Mouse (Mus musculus): Measurements from ENCODE around the gene Csrnp3. TPM values are rescaled to one million over a fixed set of nuclear protein-coding genes. Genes with fewer than 3 reads are reported as not detected.

The Csrnp3 gene
- polyA plus RNA-seq, 1 experiment = not detected

DNA sequence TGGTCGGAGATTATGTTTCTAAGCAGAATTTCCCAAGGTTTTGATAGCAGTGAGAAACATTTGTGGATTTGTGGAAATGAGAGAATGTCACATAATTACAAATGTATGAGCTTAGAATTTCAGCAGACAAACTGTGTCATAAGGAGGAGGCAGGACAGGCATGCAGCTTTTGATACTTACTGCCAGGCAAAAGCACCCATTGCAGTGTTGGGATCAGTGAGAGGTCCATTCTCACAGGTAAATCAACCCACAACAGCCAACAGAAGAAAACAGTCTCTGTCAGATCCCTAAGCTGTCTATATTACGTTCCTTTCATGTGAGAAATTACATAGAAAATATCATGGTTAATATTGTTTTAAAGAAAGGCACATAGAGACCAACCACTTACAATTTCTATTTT lies 19.3 kb upstream of the Csrnp3 start:
- no peaks in the 10 kb centered on the region for H3K79me3 ChIP-seq (ENCODE audit: low read depth)
- H3K36me3 ChIP-seq (ENCODE audit: control insufficient read depth, insufficient read depth) = no peaks in the 10 kb centered on the region
- no peak overlapping the region for H3K4me3 ChIP-seq (ENCODE audit: insufficient read depth, poor library complexity, severe bottlenecking)
- no peak overlapping the region for H3ac ChIP-seq (ENCODE audit: control insufficient read depth, insufficient read length, low read depth)
- no peaks in the 10 kb centered on the region for H3K27me3 ChIP-seq (ENCODE audit: control insufficient read depth, insufficient read depth, insufficient read length)
- H3K79me2 ChIP-seq (ENCODE audit: control insufficient read depth, insufficient read depth) = no peaks in the 10 kb centered on the region
- TF ChIP-seq USF1 (IDR thresholded peaks at IDR 0.05; ENCODE audit: low read depth) = no peak
- TF ChIP-seq CEBPB (IDR thresholded peaks at IDR 0.05; ENCODE audit: low read depth) = no peak
- no peak for TF ChIP-seq FOSL1 (IDR thresholded peaks at IDR 0.05; ENCODE audit: insufficient read depth, low read length, poor library complexity, severe bottlenecking)
- no peak for TF ChIP-seq MYOG (IDR thresholded peaks at IDR 0.05; ENCODE audit: control insufficient read depth, extremely low read depth, insufficient read length)
- no peak for TF ChIP-seq MYOD1 (IDR thresholded peaks at IDR 0.05; ENCODE audit: control insufficient read depth, insufficient read length, low read depth)
- no peak for TF ChIP-seq CTCF (IDR thresholded peaks at IDR 0.05; ENCODE audit: control insufficient read depth, insufficient read depth, insufficient read length)
- TF ChIP-seq MAX (IDR thresholded peaks at IDR 0.05) = no peak

DNA sequence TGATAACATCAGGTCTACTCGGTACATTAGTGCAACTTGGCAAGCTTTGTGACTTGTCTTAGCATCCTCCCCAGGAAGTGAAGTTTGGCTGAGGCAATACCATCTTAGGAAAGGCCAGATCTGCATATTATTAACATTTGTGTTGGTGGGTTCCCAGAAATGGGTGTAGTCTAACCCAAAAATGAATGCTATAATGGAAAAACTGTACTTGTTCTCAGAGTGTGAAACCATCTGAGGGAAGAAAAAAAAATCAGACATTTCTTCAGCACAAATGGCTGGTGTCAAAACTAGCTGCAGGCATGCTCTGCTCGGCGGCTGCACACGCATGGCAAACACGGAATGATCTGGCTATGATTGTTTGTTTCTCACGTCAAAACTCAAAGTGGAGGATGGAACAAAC lies 18.8 kb upstream of the Csrnp3 start:
- TF ChIP-seq USF1 (IDR thresholded peaks at IDR 0.05; ENCODE audit: low read depth) (no peak), CTCF (IDR thresholded peaks at IDR 0.05; ENCODE audit: control insufficient read depth, insufficient read depth, insufficient read length) (no peak)
- H3K36me3 ChIP-seq (ENCODE audit: control insufficient read depth, insufficient read depth) = no peaks in the 10 kb centered on the region

DNA sequence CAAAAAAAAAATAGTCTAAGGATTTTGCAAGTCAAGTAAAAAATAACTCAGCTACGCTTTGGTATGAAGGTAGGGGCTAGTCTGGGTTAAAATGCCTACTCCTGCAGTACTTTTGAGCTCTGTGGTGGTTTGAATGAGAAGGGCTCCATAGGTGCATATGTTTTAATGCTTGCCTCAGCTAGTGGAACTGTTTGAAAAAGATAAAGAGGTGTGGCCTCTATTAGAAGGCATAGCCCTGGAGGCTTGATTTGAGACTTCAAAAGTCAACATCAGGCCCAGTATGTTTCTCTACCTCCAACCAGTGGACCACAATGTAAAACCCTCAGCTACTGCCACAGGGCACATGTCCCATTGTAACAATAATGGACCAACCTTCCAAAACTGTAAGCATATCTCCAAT lies 16.9 kb upstream of the Csrnp3 start:
- no peak for TF ChIP-seq MYOG (IDR thresholded peaks at IDR 0.05; ENCODE audit: control insufficient read depth, extremely low read depth, insufficient read length)
- TF ChIP-seq USF1 (IDR thresholded peaks at IDR 0.05; ENCODE audit: low read depth) = no peak
- TF ChIP-seq MYOD1 (IDR thresholded peaks at IDR 0.05; ENCODE audit: control insufficient read depth, insufficient read length, low read depth) = no peak
- no peak for TF ChIP-seq CTCF (IDR thresholded peaks at IDR 0.05; ENCODE audit: control insufficient read depth, insufficient read depth, insufficient read length)
- TF ChIP-seq CEBPB (IDR thresholded peaks at IDR 0.05; ENCODE audit: low read depth) = no peak
- no peak for TF ChIP-seq MAX (IDR thresholded peaks at IDR 0.05)
- TF ChIP-seq FOSL1 (IDR thresholded peaks at IDR 0.05; ENCODE audit: insufficient read depth, low read length, poor library complexity, severe bottlenecking) = no peak
- Histone ChIP-seq H3ac (ENCODE audit: control insufficient read depth, insufficient read length, low read depth) (no peak overlapping the region), H3K4me3 (ENCODE audit: insufficient read depth, poor library complexity, severe bottlenecking) (no peak overlapping the region), H3K79me3 (ENCODE audit: low read depth) (no peaks in the 10 kb centered on the region), H3K36me3 (ENCODE audit: control insufficient read depth, insufficient read depth) (no peaks in the 10 kb centered on the region), H3K27me3 (ENCODE audit: control insufficient read depth, insufficient read depth, insufficient read length) (no peaks in the 10 kb centered on the region), H3K79me2 (ENCODE audit: control insufficient read depth, insufficient read depth) (no peaks in the 10 kb centered on the region)

More for the DNA sequence above, 18.8 kb upstream of the Csrnp3 start:
- Histone ChIP-seq H3K27me3 (ENCODE audit: control insufficient read depth, insufficient read depth, insufficient read length) (no peaks in the 10 kb centered on the region), H3K4me3 (ENCODE audit: insufficient read depth, poor library complexity, severe bottlenecking) (no peak overlapping the region), H3K79me3 (ENCODE audit: low read depth) (no peaks in the 10 kb centered on the region), H3K79me2 (ENCODE audit: control insufficient read depth, insufficient read depth) (no peaks in the 10 kb centered on the region), H3ac (ENCODE audit: control insufficient read depth, insufficient read length, low read depth) (no peak overlapping the region)

DNA sequence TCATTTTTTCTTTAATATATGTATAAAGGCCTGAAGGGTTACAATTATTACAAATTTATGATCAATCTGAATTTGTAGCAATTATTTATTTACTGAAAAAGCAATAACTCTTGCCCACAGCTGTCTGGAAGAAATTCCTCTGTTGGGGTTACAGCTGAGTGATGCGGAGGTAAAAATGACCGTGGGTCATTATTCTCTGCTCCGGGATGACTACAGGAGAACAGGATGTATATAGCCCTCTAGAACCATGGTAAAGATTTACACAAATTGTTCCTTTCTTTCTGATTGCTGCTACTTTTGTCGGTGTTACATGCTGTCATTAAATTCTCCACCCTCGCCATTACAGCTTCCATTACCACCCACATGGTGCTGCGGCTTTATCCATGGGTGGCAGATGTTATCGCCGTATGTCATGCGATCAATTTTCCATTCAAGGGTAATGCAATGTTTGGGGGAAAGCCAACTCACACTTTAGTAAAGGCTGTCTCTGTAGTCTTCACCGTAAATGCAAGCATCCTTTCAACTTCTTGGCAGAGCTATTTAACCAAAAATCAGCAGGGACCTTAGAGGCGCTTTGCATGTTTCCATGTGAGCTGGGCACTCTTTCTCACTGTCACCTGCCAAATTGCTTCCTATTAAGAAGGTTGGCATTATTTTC lies 12.7 kb upstream of the Csrnp3 start:
- no peak for TF ChIP-seq CEBPB (IDR thresholded peaks at IDR 0.05; ENCODE audit: low read depth)
- no peak for TF ChIP-seq FOSL1 (IDR thresholded peaks at IDR 0.05; ENCODE audit: insufficient read depth, low read length, poor library complexity, severe bottlenecking)
- TF ChIP-seq CTCF (IDR thresholded peaks at IDR 0.05; ENCODE audit: control insufficient read depth, insufficient read depth, insufficient read length) = no peak
- no peak for TF ChIP-seq MYOG (IDR thresholded peaks at IDR 0.05; ENCODE audit: control insufficient read depth, extremely low read depth, insufficient read length)
- TF ChIP-seq USF1 (IDR thresholded peaks at IDR 0.05; ENCODE audit: low read depth) = no peak
- TF ChIP-seq MAX (IDR thresholded peaks at IDR 0.05) = no peak
- no peak for TF ChIP-seq MYOD1 (IDR thresholded peaks at IDR 0.05; ENCODE audit: control insufficient read depth, insufficient read length, low read depth)
- H3K36me3 ChIP-seq (ENCODE audit: control insufficient read depth, insufficient read depth) = no peaks in the 10 kb centered on the region
- H3K79me2 ChIP-seq (ENCODE audit: control insufficient read depth, insufficient read depth) = no peaks in the 10 kb centered on the region
- no peak overlapping the region for H3ac ChIP-seq (ENCODE audit: control insufficient read depth, insufficient read length, low read depth)
- no peak overlapping the region for H3K4me3 ChIP-seq (ENCODE audit: insufficient read depth, poor library complexity, severe bottlenecking)
- no peaks in the 10 kb centered on the region for H3K79me3 ChIP-seq (ENCODE audit: low read depth)
- no peaks in the 10 kb centered on the region for H3K27me3 ChIP-seq (ENCODE audit: control insufficient read depth, insufficient read depth, insufficient read length)

DNA sequence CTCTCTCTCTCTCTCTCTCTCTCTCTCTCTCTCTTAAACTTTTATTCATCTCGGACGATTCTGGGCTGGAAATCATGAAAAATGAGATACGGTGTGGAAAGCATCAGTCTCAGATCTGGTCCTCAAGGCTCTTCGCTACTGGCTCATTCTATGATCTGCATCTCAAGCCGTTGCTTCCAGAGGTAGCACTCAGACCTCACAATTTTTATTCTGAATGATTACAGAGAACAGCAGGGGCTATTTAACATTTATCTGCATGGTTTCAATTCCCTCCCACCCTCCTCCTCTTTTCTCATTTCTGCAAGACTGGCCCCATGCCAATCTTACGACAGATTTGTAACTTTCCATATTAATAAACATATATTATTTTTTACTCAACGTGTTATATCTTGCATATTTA lies 12.1 kb upstream of the Csrnp3 start:
- H3K4me3 ChIP-seq (ENCODE audit: insufficient read depth, poor library complexity, severe bottlenecking) = no peak overlapping the region

DNA sequence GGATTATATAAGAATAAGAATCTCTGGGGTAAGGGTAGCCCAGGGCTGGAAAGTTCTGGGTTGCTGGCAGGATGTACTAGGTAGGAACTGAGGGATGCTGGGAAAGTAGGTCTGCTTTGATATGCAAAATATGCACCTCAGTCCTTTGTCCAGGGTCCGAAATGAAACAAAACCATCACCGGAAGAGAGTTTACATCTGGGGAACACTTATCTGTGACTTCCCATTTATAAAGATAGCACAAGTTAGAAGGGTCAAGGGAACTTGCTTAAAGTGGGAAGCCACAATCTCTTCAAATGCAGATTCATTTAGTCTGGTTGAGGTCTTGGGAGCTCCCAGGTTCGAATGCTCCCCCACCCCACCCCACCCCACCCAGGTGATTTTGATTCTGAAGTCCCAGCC lies 4.0 kb upstream of the Csrnp3 start:
- Histone ChIP-seq H3K27me3 (ENCODE audit: control insufficient read depth, insufficient read depth, insufficient read length) (no peaks in the 10 kb centered on the region), H3K79me3 (ENCODE audit: low read depth) (no peaks in the 10 kb centered on the region), H3K79me2 (ENCODE audit: control insufficient read depth, insufficient read depth) (no peaks in the 10 kb centered on the region), H3ac (ENCODE audit: control insufficient read depth, insufficient read length, low read depth) (no peak overlapping the region), H3K4me3 (ENCODE audit: insufficient read depth, poor library complexity, severe bottlenecking) (no peak overlapping the region), H3K36me3 (ENCODE audit: control insufficient read depth, insufficient read depth) (no peaks in the 10 kb centered on the region)
- no peak for TF ChIP-seq USF1 (IDR thresholded peaks at IDR 0.05; ENCODE audit: low read depth)
- TF ChIP-seq CEBPB (IDR thresholded peaks at IDR 0.05; ENCODE audit: low read depth) = no peak
- no peak for TF ChIP-seq FOSL1 (IDR thresholded peaks at IDR 0.05; ENCODE audit: insufficient read depth, low read length, poor library complexity, severe bottlenecking)
- no peak for TF ChIP-seq MYOD1 (IDR thresholded peaks at IDR 0.05; ENCODE audit: control insufficient read depth, insufficient read length, low read depth)
- no peak for TF ChIP-seq CTCF (IDR thresholded peaks at IDR 0.05; ENCODE audit: control insufficient read depth, insufficient read depth, insufficient read length)
- TF ChIP-seq MYOG (IDR thresholded peaks at IDR 0.05; ENCODE audit: control insufficient read depth, extremely low read depth, insufficient read length) = no peak
- no peak for TF ChIP-seq MAX (IDR thresholded peaks at IDR 0.05)

More for the DNA sequence above, 12.1 kb upstream of the Csrnp3 start:
- no peaks in the 10 kb centered on the region for H3K79me3 ChIP-seq (ENCODE audit: low read depth)
- TF ChIP-seq MAX (IDR thresholded peaks at IDR 0.05) (no peak), MYOG (IDR thresholded peaks at IDR 0.05; ENCODE audit: control insufficient read depth, extremely low read depth, insufficient read length) (no peak), CTCF (IDR thresholded peaks at IDR 0.05; ENCODE audit: control insufficient read depth, insufficient read depth, insufficient read length) (no peak), CEBPB (IDR thresholded peaks at IDR 0.05; ENCODE audit: low read depth) (no peak), USF1 (IDR thresholded peaks at IDR 0.05; ENCODE audit: low read depth) (no peak), FOSL1 (IDR thresholded peaks at IDR 0.05; ENCODE audit: insufficient read depth, low read length, poor library complexity, severe bottlenecking) (no peak), MYOD1 (IDR thresholded peaks at IDR 0.05; ENCODE audit: control insufficient read depth, insufficient read length, low read depth) (no peak)
- H3ac ChIP-seq (ENCODE audit: control insufficient read depth, insufficient read length, low read depth) = no peak overlapping the region
- H3K27me3 ChIP-seq (ENCODE audit: control insufficient read depth, insufficient read depth, insufficient read length) = no peaks in the 10 kb centered on the region
- no peaks in the 10 kb centered on the region for H3K36me3 ChIP-seq (ENCODE audit: control insufficient read depth, insufficient read depth)
- H3K79me2 ChIP-seq (ENCODE audit: control insufficient read depth, insufficient read depth) = no peaks in the 10 kb centered on the region
